Mouse (Mus musculus) olfactory bulb, adult 2 months (tissue): Measurements from ENCODE around the gene Ugt1a9.

Experiments used
- CTCF ChIP-seq: fragments of 200-500 bp; IDR thresholded peaks from 2 replicates; pipeline ENCODE4 v1.5.1; 2012; ENCODE audit warnings: low read depth, mild to moderate bottlenecking, low read length, moderate library complexity; ENCODE audit not compliant: insufficient read depth
- POLR2A ChIP-seq: fragments of 200-500 bp; IDR thresholded peaks from 2 replicates; pipeline ENCODE4 v1.6.1; 2012; ENCODE audit warnings: mild to moderate bottlenecking, low read depth, low read length, moderate library complexity; ENCODE audit not compliant: insufficient read depth

DNA sequence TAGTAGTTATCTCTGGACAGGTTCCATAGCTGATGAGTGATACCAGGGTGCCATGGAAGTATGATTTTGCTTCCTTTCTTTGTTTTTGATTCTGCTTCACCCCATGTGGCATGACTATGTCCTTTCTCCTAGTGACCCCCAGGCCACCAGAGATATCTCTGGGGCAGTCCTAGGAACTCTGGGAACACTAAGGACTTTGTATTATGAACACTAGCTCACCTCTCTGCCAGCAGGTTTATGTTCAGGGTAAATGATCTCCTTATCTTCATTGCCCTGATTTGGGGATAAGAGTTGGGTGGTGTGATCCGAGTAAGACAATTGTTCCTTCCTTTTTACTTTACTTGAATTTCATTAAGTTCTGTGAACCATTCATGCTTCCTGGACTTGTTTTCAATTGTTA, 15.5 kb downstream of the Ugt1a9 start:
- no peak for TF ChIP-seq POLR2A
- TF ChIP-seq CTCF: no peak
